Mouse (Mus musculus) ZHBTc4 (cell line): ENCODE results near the gene Trak1.
A peak's percentile ranks its signal among the peaks of the same experiment; 100 is the strongest.
"Not testable (repeated sequence)": the region's sequence is repeated elsewhere in the genome, so short reads cannot be mapped to it uniquely, and the experiment has no call there.

Experiments
- DNase-seq: peaks from one replicate; pipeline ENCODE4 v3.0.0-alpha.2; 2011; ENCODE audit warnings: low read depth, low spot score

Trak1 gene

DNA sequence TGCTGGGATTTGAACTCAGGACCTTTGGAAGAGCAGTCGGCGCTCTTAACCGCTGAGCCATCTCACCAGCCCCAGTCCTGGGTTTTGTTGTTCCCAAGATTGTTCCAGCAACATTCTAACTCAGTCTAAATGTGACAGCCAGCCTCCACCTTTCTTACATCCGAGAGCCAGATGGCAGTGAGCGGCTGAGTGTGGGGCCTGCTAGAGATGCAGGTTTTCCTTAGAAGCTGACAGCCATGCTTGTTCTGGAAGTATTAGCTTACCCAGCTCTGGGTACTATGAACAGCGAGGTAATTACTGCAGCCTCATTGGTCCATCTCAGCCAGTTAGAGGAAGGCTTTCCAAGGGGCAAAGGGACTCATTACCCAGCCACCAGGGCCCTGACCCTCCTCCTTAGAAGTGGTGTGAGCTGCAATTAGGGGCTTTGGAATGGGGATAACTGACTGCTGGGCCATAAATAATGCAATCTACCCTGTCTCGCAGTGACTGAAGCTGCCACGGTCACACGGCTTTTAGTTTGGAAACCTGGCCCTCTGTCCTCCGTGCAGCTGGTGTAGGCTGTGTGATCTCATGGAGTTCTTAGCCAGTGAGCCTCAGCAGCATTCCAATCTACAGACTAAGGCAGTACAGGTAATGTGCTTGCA, 22.1 kb downstream of the Trak1 start:
- DNase-seq: no peak

DNA sequence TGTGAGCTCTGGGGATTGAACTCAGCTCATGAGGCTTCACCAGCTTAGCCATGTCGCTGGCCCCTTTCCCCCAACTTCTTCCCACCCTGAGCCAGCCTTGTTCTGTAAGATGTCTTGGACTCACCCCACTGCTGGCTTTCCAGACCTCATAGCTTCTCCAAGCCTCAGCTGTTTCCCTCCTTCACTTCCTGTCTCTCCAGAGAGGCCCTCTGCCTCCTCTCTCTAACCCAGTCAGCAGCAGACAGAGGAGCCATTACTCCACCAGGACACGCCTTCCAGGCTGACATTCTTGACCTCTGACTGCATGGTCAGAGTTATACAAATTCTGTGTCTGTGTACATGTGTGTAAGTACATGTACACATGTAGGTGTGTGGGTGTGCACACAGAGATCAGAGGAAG, 23.1 kb downstream of the Trak1 start:
- DNase-seq: no peak

DNA sequence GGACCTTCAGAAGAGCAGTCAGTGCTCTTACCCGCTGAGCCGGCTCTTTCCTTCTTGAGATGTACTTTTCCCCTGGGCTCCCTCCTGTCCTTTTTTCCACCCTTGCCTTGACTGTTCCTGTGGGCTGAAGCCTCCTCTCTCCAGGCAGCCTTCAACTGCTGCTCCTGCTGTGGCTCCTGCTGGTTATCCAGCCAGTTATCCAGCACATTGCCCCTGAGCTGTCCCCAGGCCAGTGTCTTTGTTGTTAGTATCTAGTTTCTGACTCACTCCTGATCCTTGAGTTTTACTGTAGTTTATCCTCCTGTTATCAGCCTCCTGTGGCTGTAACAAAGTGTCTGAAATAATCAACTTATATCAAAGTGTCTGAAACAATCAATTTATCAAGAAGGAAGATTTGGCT, 23.8 kb downstream of the Trak1 start:
- DNase-seq: no peak

DNA sequence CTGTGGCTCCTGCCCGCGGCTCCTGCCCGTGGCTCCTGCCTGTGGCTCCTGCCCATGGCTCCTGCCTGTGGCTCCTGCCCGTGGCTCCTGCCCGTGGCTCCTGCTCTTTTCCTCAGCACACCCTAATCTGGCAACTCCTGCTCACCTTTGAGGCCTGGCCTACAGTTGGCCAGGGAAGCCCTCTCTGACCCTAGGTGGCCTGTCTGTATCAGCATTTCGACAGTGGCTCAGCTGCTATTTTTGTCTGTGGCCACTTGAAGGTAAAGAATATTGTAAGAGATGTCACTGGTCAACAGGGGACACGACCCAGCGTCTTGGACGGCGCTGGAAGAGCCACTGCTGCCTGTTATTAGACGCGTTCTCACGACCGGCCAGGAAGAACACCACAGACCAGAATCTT, 24.7 kb downstream of the Trak1 start:
- no peak for DNase-seq

DNA sequence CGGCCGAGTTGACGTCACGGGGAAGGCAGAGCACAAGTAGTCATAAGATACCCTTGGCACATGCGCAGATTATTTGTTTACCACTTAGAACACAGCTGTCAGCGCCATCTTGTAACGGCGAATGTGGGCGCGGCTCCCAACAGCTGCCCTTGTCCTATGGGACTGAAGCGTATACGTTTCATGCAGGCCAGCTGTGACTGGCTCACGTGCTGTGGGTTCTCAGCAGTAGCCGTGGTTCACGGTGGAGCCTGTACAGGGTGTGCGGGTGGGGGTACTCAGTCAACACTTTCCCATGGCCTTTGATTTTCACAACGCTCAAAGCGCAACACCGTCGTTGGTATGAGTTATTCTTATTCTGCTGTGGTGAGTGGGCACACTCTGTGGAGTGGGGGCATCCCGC, 31.0 kb downstream of the Trak1 start:
- DNase-seq: not testable (repeated sequence)

DNA sequence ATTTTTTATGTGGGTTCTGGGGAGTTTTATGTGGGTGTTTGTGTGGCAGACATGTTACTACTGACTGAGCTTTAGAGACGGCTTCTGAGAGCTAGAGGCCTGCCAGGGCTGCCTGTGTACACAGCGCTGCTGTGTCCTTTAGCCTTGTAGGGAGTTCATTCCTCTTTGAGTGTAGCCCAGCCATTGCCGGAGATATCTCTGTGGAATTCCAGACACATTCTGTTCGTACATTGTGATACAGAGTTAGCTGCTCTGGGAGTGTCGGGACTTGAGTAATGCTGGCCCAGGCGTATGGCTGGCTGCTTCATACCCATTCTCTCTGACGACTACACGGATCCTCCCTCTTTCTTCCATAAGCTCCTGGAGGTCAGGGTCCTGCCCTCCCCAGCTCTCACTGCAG, 31.9 kb downstream of the Trak1 start:
- DNase-seq: no peak

DNA sequence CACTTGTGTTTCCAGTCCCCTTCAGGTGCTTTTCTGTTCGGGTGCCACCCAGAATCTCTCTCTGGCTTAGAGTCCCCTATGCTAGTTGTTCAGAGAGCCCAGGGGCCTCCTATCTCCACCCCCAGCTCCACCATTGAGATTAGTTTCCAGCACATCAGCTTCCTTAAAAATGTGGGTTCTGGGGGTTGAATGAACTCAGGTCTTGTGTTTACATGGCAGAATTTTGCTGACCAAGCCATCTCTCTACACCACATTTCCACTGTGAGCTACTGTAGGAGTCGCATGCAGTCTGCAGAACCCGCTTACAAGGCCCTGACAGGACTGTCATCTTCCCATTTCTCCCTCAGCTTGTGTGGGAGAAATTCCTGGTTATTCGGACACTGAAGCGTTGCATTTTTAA, 32.8 kb downstream of the Trak1 start:
- DNase-seq: no peak

DNA sequence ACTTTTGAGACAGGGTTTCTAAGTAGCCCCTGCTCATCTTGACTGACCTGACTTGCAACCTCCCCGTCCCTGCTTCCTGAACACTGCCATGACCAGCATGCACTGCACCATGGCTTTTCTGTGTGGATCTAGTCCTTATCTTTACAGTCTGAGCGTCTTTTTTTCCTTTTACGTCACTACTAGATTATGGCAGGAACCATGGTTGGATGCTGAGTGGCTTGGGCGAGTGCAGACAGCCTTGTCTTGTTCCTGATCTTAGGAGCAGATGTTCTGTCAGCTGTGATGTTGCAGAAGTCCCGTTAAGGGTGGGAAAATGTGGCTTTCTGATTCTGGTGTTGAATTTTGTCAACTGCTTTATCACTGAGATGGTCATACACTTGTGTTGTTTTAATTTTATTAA, 34.1 kb downstream of the Trak1 start:
- no peak for DNase-seq

DNA sequence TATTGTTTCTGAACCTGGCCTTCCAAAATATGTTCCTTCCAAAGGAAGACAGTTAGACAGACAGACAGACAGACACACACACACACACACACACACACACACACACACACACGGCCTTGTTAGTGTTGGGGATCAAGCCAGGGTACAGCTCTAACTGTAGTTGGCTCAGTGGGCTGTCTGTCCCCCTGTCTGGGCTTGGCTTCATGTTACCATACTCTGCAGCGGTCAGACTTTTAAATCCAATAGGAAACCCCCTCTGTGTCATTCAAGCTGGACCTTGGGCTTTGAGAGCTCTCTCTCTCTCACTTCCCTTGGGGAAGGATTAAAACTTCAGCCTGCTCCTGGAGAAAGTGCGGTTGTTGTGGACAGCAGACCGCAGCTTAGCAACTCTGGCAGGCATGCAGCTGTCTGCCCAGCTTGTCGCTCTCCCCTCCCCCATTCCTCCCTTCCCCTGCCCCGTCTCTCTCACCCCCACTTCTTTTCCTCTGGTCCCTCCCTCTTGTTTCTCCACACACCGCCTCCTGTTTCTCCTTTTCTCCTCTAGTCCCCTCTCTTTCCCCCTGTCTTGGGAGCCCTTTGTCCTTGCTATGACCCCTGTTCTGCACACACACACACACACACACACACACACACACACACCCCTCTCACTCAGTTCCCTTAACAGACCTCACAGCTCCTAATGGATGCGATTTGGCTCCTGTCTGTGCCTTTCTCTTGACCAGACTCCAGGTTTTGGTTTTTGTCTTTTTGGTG, 34.8 kb downstream of the Trak1 start:
- no peak for DNase-seq

DNA sequence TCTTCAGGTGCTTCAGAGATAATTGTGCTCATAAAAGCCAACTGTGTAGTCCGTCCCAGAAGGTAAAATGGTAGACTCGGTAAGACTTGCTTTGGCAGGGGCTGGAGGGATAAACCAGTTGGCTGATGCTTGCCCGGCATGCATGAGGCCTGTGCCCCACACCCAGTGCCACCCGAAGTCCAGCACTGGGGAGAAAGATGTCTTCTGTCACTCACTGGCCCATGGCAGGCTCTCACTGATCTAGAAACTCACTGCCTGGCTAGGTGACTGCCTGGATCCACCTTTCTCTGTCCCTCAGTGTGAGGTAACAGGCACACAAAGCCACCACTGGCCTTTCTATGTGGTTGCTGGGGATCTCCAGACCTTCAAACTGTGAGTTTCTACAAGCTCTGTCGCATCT, 36.3 kb downstream of the Trak1 start:
- DNase-seq: no peak

DNA sequence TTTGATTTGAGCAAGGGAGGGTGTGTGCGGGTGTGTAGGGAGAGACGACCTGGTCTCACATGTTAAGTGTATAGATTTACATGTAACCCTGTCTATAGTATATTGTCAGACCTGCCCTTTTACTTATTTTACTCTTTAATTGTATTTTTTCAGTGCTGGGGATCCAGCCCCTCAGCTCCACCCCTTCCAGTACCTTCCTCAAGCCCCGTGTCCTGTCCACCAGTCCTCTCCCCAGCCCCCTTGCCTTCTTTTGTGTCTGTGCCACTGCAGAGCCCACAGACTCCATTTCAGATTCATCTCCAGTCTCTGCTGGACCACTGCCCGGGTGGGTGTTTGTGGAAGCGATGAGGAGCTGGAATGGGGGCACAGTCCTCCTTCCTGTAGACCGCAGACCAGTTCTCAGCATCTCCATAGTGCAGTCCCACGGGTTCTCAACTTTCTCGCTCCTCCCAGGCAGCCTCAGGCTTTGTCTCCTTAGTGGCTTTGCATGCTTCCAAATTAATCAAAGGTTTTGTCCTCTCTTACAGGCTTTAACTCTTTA, 37.1 kb downstream of the Trak1 start:
- DNase-seq: no peak

DNA sequence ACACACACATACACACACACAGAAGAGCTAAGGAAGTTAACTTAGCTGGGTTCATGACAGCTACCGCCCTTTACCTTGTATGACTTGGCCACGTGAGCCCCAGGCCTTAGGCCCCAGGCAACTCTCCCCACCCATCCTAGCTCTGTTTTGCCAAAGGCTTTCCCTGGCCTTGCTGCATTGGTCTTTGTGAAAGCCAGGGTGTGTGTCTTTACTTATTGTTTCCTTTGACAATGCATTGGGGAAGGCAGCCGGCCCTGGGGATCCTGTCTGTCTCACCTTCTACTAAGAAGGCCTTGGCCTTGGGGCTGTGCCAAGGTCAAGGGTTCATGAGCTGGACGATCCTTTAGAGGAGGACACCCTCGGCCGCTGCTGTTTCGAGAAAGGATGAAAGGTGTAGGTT, 38.3 kb downstream of the Trak1 start:
- DNase-seq: peak; percentile 96

DNA sequence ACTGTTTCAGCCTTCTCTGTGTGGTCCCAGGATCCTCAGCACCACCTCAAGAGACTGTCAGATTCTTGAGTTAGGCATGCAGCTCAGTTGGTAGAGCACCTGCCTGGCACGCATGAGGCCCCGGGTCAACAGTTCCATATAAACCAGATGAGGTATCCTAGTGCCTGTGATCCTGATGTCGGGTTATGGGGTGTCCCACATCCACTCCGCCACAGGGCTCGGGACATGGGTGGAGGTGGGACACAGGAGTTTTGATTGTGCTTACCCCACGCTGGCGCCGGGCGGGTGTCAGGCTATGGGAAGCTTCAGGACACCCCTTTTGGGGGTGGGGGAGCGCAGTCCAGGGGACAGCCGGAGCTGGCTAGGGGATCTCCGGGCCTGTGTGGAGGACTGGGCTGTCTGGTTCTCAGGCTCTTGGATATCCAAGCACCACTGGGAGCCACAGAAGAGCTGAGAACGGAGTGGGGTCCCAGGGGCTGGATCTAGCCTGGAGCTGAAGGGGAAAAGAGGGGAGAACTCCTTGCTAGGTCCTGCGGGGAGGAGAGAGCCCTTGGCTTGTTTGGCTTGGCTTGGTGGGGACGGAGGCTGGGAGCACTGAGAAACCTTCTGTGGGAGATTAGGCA, 39.1 kb downstream of the Trak1 start:
- no peak for DNase-seq

DNA sequence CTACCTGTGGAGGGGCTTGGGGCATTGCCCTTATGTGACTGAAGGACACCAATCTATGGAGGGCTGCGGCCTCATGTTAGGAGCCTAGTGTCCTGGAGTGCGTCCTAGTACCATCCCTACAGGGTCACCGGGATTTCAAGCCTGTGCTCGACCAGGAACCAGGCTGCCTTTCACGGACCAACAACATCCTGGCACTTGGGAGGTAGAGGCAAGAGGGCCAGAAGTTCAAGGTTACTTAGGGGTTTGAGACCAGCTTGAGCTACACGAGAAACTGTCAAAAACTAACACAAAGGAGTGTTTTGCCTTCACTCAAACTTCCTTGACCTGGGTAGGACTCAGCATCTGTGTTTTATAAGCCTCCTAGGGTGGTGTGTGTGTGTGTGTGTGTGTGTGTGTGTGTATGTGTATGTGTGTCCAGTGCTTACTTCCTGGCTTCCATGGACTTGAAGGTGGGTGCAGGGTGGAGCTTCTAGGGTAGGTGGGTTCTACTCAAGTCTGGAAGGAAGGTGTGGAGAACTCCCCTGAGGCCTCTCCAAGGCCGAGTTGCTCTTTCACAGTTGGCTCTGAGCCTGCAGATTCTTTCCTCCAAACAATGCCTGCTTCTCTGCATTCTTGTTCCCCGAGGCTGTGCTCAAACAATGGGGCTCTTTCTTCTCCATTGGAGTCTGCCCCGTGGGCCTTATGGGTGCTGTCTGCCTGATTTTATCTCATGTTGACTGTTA, 40.1 kb downstream of the Trak1 start:
- DNase-seq: peak; percentile 95

DNA sequence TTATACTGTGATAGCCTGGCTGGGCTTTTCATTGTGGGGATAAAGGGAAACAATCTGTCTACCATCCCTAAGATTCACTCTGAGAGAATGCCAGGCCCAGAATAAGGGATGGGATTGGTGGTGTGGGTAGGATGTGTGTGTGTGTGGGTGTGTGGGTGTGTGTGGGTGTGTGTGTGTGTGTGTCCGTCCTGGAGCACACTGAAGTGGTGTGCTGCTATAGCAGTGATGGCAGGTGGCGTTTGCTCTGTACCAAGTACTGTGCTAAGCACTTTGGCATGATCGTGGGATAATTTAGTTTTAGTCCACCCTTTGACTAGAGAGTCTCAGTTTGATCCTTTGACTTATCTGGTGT, 40.6 kb downstream of the Trak1 start:
- no peak for DNase-seq

DNA sequence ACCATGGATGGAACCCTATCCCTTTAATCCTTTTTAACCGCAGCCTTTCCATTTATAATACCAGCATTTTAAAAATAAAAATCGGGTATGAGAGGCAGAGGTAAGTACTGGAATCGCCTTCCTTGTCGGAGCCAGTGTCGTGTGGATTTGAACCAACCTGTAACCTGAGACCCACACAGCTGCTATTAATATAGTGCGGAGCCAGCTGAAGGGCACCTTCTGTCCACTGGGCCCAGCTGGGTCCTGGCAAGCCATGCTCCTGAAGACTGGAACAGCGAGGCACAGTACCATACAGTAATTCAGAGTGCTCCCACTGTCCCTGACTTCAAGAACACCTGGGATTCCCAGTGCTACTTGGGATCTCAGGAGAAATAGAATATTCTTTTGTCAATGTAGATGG, 44.5 kb downstream of the Trak1 start:
- DNase-seq: no peak

DNA sequence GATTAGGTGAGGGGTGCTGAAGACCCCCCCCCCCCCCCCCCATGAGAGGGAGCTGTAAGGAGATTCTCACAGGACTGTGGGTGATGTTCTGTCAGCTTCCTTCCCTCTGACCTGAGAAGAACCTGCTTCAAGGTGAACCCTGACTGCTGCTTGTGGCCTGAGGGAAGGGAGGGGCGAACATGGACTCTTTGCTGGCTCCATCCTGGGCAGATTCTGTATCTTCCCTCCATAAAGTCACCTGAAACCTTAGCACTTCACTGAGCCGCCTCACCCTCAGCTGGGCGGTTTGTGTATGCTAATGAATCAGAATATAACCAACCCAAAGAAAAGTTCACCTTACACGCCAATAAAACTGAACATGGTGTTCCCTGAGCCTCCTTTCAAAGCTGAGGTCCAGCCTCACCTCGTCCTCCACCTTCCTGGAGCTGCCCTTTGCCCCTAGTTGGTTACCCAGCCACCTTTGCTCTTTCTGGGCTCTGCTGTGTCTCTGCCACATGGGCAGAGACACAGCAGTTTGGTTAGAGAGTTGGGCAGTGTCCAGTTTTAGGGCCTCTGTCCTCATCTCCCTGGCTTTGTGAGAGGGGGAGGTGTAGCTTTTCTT, 45.3 kb downstream of the Trak1 start:
- DNase-seq: peak; percentile 78

DNA sequence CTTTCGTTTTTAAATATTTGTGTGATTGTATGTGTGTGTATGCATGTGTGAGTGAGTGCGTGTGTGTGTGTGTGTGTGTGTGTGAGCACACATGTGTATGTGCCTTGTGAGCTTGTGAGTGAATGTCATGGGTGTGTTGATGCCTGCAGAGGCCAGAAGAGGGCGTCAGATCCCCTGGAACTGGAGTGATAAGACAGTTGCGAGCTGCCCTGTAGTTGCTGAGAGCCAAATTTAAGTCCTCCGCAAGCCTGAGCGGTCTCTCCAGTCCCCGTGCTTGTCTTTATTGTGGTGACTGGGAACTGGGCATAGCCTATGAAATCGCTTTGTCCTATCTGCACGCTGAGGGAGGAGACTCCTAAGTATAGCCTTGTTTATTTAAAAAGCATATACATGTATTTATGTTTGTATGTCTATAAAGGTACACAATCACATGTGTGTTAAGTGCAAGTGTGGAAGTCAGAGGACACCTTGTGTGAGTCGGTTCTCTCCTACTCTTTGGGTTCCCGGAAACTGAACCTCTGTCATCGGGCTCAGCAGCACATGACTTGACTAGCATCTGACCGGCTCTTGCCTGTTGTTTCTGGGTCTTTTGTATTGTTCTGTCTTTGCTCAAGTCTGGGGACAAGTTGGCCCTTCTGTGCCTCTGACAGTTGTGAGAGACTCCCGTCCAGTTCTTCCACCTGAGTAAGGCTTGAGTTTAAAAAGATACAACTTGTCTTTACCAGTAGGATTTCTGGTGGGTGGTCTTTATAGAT, 46.0 kb downstream of the Trak1 start:
- peak; percentile 83 for DNase-seq

DNA sequence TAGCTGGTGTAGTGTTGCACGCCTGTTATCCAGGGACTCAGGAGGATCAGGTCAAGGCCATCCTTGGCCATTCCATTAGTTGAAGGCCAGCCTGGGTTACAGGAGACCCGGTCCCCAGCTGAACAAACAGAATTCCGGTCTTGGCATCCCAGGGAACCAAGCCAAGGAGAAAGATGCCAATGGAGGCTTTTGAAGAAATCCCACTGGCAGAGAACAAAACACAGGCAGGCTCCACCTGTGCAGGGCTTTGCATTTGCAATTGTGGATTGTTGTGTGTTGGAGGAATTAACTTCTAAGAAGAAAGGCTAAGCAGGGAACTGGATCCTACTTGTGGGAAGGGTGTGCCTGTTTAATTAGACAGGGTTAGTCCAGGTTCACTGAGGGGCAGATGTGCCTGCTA, 47.0 kb downstream of the Trak1 start:
- peak; percentile 85 for DNase-seq

DNA sequence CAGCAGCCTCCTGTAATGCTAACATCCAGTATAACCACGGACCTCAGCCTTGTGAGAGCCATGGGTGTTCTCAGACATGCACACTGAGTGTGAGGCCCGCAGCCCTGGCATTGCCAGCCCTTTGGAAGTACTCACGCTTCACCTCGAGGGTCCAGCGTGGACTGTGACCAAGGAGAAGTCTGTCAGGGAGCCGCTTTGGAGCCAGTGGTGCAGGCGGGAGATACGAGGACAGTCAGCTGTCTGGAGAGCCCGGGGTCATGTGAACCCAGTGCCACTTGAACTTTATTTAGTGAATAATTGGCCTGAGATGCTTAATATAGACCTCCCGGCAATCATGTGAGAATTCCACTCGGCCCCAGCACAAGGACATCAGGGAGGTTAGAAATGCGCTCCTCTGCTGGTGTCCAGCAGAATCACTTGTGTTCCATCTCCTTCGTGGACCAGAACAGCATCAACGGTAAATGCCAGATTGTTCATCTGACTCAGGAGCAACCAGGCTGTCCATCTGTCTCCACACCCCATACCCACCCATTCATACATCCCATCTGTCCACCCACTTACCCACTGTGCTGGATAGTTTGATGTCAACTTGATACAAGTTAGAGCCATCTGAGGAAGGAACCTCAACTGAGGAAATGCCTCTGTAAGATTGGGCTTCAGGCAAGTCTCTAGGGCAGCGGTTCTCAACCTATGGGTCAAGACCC, 48.3 kb downstream of the Trak1 start:
- DNase-seq: no peak

DNA sequence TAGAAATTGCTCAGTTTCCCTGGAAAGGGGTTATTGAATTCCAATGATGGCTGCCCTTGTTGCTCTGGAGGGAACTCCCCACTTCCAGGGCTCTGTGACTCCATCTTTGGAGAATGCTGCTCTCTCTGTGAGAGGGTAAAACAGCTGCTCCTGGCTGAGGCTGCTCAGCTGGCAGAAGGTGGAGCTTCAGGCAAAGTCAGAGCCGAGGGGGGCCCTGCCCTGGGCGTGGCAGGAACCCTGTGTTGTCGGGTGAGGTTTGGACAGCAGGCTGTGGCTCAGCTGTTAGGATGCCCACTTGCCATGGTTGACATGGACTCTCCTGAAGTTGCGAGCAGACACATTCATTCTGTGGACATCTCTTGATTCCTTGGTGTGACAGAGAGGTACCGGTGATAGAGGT, 49.3 kb downstream of the Trak1 start:
- no peak for DNase-seq
